Mouse (Mus musculus) MEL (cell line): ENCODE measurements at regions not wholly inside any gene's neighbourhood (a gene's known extent, or its start where the extent isn't known, plus 50 kb on each side); places are given as distances from the start of the nearest gene placed in this dataset.

Experiments used
- DNase-seq: peaks from one replicate; pipeline ENCODE4 v3.0.0; 2011; ENCODE audit warnings: low read depth, low spot score
- H3K27ac ChIP-seq: 2 replicates; pipeline ENCODE4 v1.5.1; 2012; ENCODE audit warnings: low read depth, mild to moderate bottlenecking, control low read depth, low read length, moderate library complexity; ENCODE audit not compliant: control insufficient read depth
- H3K27me3 ChIP-seq, 2 experiments: fragments of 150-350 bp in 1 of 2; sonication (generic) in 1 of 2; 2 replicates each; pipeline ENCODE4 v1.6.1; 2012; ENCODE audit warnings: low read length in 2 of 2, mild to moderate bottlenecking in 2 of 2, improper control_type of control experiment in 1 of 2, moderate library complexity in 1 of 2; ENCODE audit not compliant: insufficient read depth in 2 of 2, control insufficient read depth in 1 of 2
- H3K36me3 ChIP-seq, 2 experiments: 2 replicates each; pipeline ENCODE4 v1.6.1; 2012 to 2014; ENCODE audit warnings: low read length in 2 of 2, improper control_type of control experiment in 1 of 2, inconsistent platforms in 1 of 2, mild to moderate bottlenecking in 1 of 2; ENCODE audit not compliant: insufficient read depth in 2 of 2, control insufficient read depth in 1 of 2
- H3K4me1 ChIP-seq, 2 experiments: fragments of 150-350 bp in 1 of 2; sonication (generic) in 1 of 2; 2 replicates each; pipeline ENCODE4 v1.6.1; 2012; ENCODE audit warnings: low read length in 2 of 2, improper control_type of control experiment in 1 of 2, mild to moderate bottlenecking in 1 of 2; ENCODE audit not compliant: insufficient read depth in 2 of 2, control insufficient read depth in 1 of 2
- H3K4me3 ChIP-seq, 2 experiments: fragments of 150-350 bp in 1 of 2; sonication (generic) in 1 of 2; 2 replicates each; pipeline ENCODE4 v1.5.1; 2012; ENCODE audit warnings: low read depth in 2 of 2, low read length in 2 of 2, mild to moderate bottlenecking in 2 of 2, moderate library complexity in 2 of 2, control low read depth in 1 of 2, improper control_type of control experiment in 1 of 2; ENCODE audit not compliant: control insufficient read depth in 1 of 2, insufficient read depth in 1 of 2
- H3K79me2 ChIP-seq: 2 replicates; pipeline ENCODE4 v1.6.1; 2012; ENCODE audit warnings: mild to moderate bottlenecking, low read length, moderate library complexity; ENCODE audit not compliant: control insufficient read depth, poor library complexity, insufficient read depth
- H3K9ac ChIP-seq: 2 replicates; pipeline ENCODE4 v1.6.1; 2012; ENCODE audit warnings: low read depth, mild to moderate bottlenecking, control low read depth, low read length, moderate library complexity; ENCODE audit not compliant: control insufficient read depth, poor library complexity, severe bottlenecking
- H3K9me3 ChIP-seq: fragments of 150-350 bp; sonication (generic); replicated peaks from 2 replicates; pipeline ENCODE4 v1.6.1; 2012; ENCODE audit warnings: mild to moderate bottlenecking, low read length, improper control_type of control experiment, moderate library complexity; ENCODE audit not compliant: insufficient read depth
- BHLHE40 ChIP-seq: IDR thresholded peaks from 2 replicates; pipeline ENCODE4 v1.6.1; 2012; ENCODE audit warnings: low read depth, mild to moderate bottlenecking, inconsistent platforms, low read length, improper control_type of control experiment, borderline replicate concordance
- CTCF ChIP-seq, 3 experiments: IDR thresholded peaks in 2 of 3; conservative IDR thresholded peaks in 1 of 3; 2 replicates each; pipeline ENCODE4 v1.5.1; 2011 to 2012; ENCODE audit warnings: low read length in 3 of 3, low read depth in 2 of 3, mild to moderate bottlenecking in 2 of 3, improper control_type of control experiment in 1 of 3, inconsistent platforms in 1 of 3, mixed read lengths in 1 of 3, moderate library complexity in 1 of 3; ENCODE audit not compliant: control insufficient read depth in 1 of 3, insufficient read depth in 1 of 3, poor library complexity in 1 of 3, severe bottlenecking in 1 of 3
- ELF1 ChIP-seq: IDR thresholded peaks from 2 replicates; pipeline ENCODE4 v1.6.1; 2014; ENCODE audit warnings: low read depth, mild to moderate bottlenecking, inconsistent platforms, low read length, improper control_type of control experiment, moderate library complexity
- EP300 ChIP-seq, 2 experiments: IDR thresholded peaks; 2 replicates each; pipeline ENCODE4 v1.6.1; 2011; ENCODE audit warnings: improper control_type of control experiment in 2 of 2, low read length in 2 of 2, low read depth in 1 of 2, mild to moderate bottlenecking in 1 of 2
- ETS1 ChIP-seq: IDR thresholded peaks from 2 replicates; pipeline ENCODE4 v1.6.1; 2012; ENCODE audit warnings: low read depth, mild to moderate bottlenecking, inconsistent platforms, low read length, improper control_type of control experiment, moderate library complexity
- GABPA ChIP-seq: IDR thresholded peaks from 2 replicates; pipeline ENCODE4 v1.6.1; 2012; ENCODE audit warnings: low read depth, mild to moderate bottlenecking, inconsistent platforms, low read length, improper control_type of control experiment, moderate library complexity
- GATA1 ChIP-seq: IDR thresholded peaks from 2 replicates; pipeline ENCODE4 v1.6.1; 2011; ENCODE audit warnings: low read depth, low read length, improper control_type of control experiment
- HCFC1 ChIP-seq: IDR thresholded peaks from 2 replicates; pipeline ENCODE4 v1.6.1; 2012; ENCODE audit warnings: low read depth, mild to moderate bottlenecking, inconsistent platforms, low read length, improper control_type of control experiment, moderate library complexity
- JUND ChIP-seq: IDR thresholded peaks from 2 replicates; pipeline ENCODE4 v1.6.1; 2011; ENCODE audit warnings: low read depth, mild to moderate bottlenecking, improper control_type of control experiment, low read length
- KAT2A ChIP-seq: conservative IDR thresholded peaks from 2 replicates; pipeline ENCODE4 v1.6.1; 2012; ENCODE audit warnings: low read depth, low read length, improper control_type of control experiment, inconsistent platforms
- MAFK ChIP-seq: IDR thresholded peaks from 2 replicates; pipeline ENCODE4 v1.6.1; 2011; ENCODE audit warnings: low read depth, mild to moderate bottlenecking, low read length, improper control_type of control experiment, borderline replicate concordance
- MAX ChIP-seq: IDR thresholded peaks from 2 replicates; pipeline ENCODE4 v1.6.1; 2011; ENCODE audit warnings: low read length, improper control_type of control experiment
- MAZ ChIP-seq: IDR thresholded peaks from 2 replicates; pipeline ENCODE4 v1.6.1; 2012; ENCODE audit warnings: low read depth, mild to moderate bottlenecking, inconsistent platforms, low read length, improper control_type of control experiment
- MEF2A ChIP-seq: IDR thresholded peaks from 2 replicates; pipeline ENCODE4 v1.6.1; 2014; ENCODE audit warnings: low read depth, mild to moderate bottlenecking, inconsistent platforms, low read length, improper control_type of control experiment; ENCODE audit not compliant: poor library complexity, insufficient replicate concordance, severe bottlenecking; ENCODE audit errors: extremely low read depth
- MXI1 ChIP-seq: IDR thresholded peaks from 2 replicates; pipeline ENCODE4 v1.6.1; 2011; ENCODE audit warnings: mild to moderate bottlenecking, low read depth, low read length, improper control_type of control experiment
- MYC ChIP-seq: IDR thresholded peaks from 2 replicates; pipeline ENCODE4 v1.6.1; 2011; ENCODE audit warnings: low read depth, mild to moderate bottlenecking, low read length, improper control_type of control experiment, moderate library complexity
- NELFE ChIP-seq: IDR thresholded peaks from 2 replicates; pipeline ENCODE4 v1.6.1; 2011; ENCODE audit warnings: low read depth, low read length, improper control_type of control experiment
- NRF1 ChIP-seq: IDR thresholded peaks from 2 replicates; pipeline ENCODE4 v1.6.1; 2014; ENCODE audit warnings: low read depth, mild to moderate bottlenecking, inconsistent platforms, low read length, improper control_type of control experiment, moderate library complexity; ENCODE audit not compliant: poor library complexity, insufficient read depth, severe bottlenecking
- POLR2A ChIP-seq, 2 experiments: IDR thresholded peaks; 2 replicates each; pipeline ENCODE4 v1.6.1; 2011 to 2012; ENCODE audit warnings: low read length in 2 of 2, mild to moderate bottlenecking in 2 of 2, control low read depth in 1 of 2, improper control_type of control experiment in 1 of 2, low read depth in 1 of 2, moderate library complexity in 1 of 2; ENCODE audit not compliant: control insufficient read depth in 1 of 2, insufficient read depth in 1 of 2, poor library complexity in 1 of 2
- RAD21 ChIP-seq: IDR thresholded peaks from 2 replicates; pipeline ENCODE4 v1.6.1; 2011; ENCODE audit warnings: mild to moderate bottlenecking, low read depth, low read length, improper control_type of control experiment
- SMC3 ChIP-seq: IDR thresholded peaks from 2 replicates; pipeline ENCODE4 v1.6.1; 2011; ENCODE audit warnings: low read depth, low read length, improper control_type of control experiment
- TAL1 ChIP-seq: IDR thresholded peaks from 2 replicates; pipeline ENCODE4 v1.6.1; 2012; ENCODE audit warnings: mild to moderate bottlenecking, inconsistent platforms, low read length, moderate library complexity, mixed read lengths
- UBTF ChIP-seq: IDR thresholded peaks from 2 replicates; pipeline ENCODE4 v1.6.1; 2012; ENCODE audit warnings: low read depth, mild to moderate bottlenecking, inconsistent platforms, low read length, improper control_type of control experiment, moderate library complexity, borderline replicate concordance; ENCODE audit not compliant: insufficient read depth
- USF1 ChIP-seq: IDR thresholded peaks from 2 replicates; pipeline ENCODE4 v1.6.1; 2014; ENCODE audit warnings: low read depth, mild to moderate bottlenecking, inconsistent platforms, low read length, improper control_type of control experiment, moderate library complexity
- ZKSCAN1 ChIP-seq: IDR thresholded peaks from 2 replicates; pipeline ENCODE4 v1.6.1; 2012; ENCODE audit warnings: low read depth, mild to moderate bottlenecking, inconsistent platforms, low read length, improper control_type of control experiment, moderate library complexity
- ZMIZ1 ChIP-seq: IDR thresholded peaks from 2 replicates; pipeline ENCODE4 v1.6.1; 2012; ENCODE audit warnings: low read depth, mild to moderate bottlenecking, inconsistent platforms, low read length, improper control_type of control experiment, moderate library complexity
- ZNF384 ChIP-seq: IDR thresholded peaks from 2 replicates; pipeline ENCODE4 v1.6.1; 2012; ENCODE audit warnings: low read depth, mild to moderate bottlenecking, inconsistent platforms, low read length, improper control_type of control experiment

- Histone ChIP-seq H3K27me3 (no peaks in the 10 kb centered on the region), H3K9me3 (no peaks in the 10 kb centered on the region), H3K4me3 (no peak overlapping the region), H3K79me2 (no peaks in the 10 kb centered on the region), H3K4me1 (no peaks in the 10 kb centered on the region), H3K9ac (no peak overlapping the region), H3K36me3 (no peaks in the 10 kb centered on the region), H3K27ac (no peak overlapping the region)
- no peak for DNase-seq
- TF ChIP-seq ZKSCAN1 (no peak), GATA1 (no peak), BHLHE40 (no peak), POLR2A (IDR thresholded peaks at IDR 0.05; ENCODE audit: control insufficient read depth in 1 of 2, insufficient read depth in 1 of 2, low read depth in 1 of 2, low read length in 2 of 2, poor library complexity in 1 of 2) (no peak), MEF2A (no peak), HCFC1 (no peak), EP300 (IDR thresholded peaks at IDR 0.05; ENCODE audit: low read depth in 1 of 2, low read length in 2 of 2) (no peak), TAL1 (no peak), ZNF384 (no peak), NRF1 (no peak), KAT2A (no peak), SMC3 (no peak), MAFK (no peak), GABPA (no peak), NELFE (no peak), MXI1 (no peak), UBTF (no peak), USF1 (no peak), ZMIZ1 (no peak)
Observed at GRCm38 (mm10) chr6:4418376-4418775, 86.2 kb upstream of the Col1a2 start.

GRCm38 (mm10) chr6:4418941-4419351 is 85.7 kb upstream of the Col1a2 start:
- Histone ChIP-seq H3K79me2 (no peaks in the 10 kb centered on the region), H3K9ac (no peak overlapping the region), H3K27ac (no peak overlapping the region), H3K9me3 (no peaks in the 10 kb centered on the region), H3K36me3 (no peaks in the 10 kb centered on the region), H3K4me3 (no peak overlapping the region), H3K4me1 (no peaks in the 10 kb centered on the region), H3K27me3 (no peaks in the 10 kb centered on the region)
- no peak for TF ChIP-seq JUND
- TF ChIP-seq MAX, result no peak
- no peak for TF ChIP-seq CTCF (IDR thresholded peaks at IDR 0.05 in 2 of 3, conservative IDR thresholded peaks at IDR 0.05 in 1 of 3; ENCODE audit: control insufficient read depth in 1 of 3, insufficient read depth in 1 of 3, low read depth in 2 of 3, low read length in 3 of 3, poor library complexity in 1 of 3, severe bottlenecking in 1 of 3)
- no peak for TF ChIP-seq ETS1
- no peak for TF ChIP-seq UBTF
- TF ChIP-seq USF1, result no peak
- TF ChIP-seq GABPA, result no peak
- TF ChIP-seq MYC, result no peak
- TF ChIP-seq MAZ, result no peak
- TF ChIP-seq MAFK, result no peak
- no peak for TF ChIP-seq SMC3
- TF ChIP-seq ELF1, result no peak
- TF ChIP-seq RAD21, result no peak
- DNase-seq, result no peak
